15 mouse cellular contexts compared by ENCODE assay signal in genomic region chr3:34825036-34825435, GRCm38 (mm10).
"Had no signal": no experiment of that assay in that cellular context is flagged by ENCODE, and none has a peak within 500 bp of the region (broad histone marks: within the 10 kb centered on the region; RNA-seq: fewer than 3 reads in every experiment).

No protein-coding gene starts in this region.

- DNase-seq: kidney, adult 18-20 months; kidney, postnatal 10 days; kidney, postnatal 4 days; liver, embryonic 13.5 days; liver, postnatal 0 days; midbrain, embryonic 14.5 days; right cerebral cortex, adult 18-20 months; right cerebral cortex, postnatal 25 days; thymus, adult 2 months; thymus, postnatal 25 days had no signal

- H3K4me2 ChIP-seq: intestine, embryonic 15.5 days; liver, embryonic 13.5 days; neural tube, embryonic 15.5 days had no signal

- H3K27ac ChIP-seq: intestine, embryonic 15.5 days; layer of hippocampus, adult 2 months; liver, embryonic 13.5 days; midbrain, embryonic 10.5 days; neural tube, embryonic 15.5 days had no signal

- H3K4me1 ChIP-seq: intestine, embryonic 15.5 days; liver, embryonic 13.5 days; neural tube, embryonic 15.5 days had no signal

- H3K9me3 ChIP-seq: intestine, embryonic 15.5 days; liver, embryonic 13.5 days; midbrain, embryonic 10.5 days; neural tube, embryonic 15.5 days had no signal

- H3K27me3 ChIP-seq: intestine, embryonic 15.5 days; liver, embryonic 13.5 days had no signal

- H3K9ac ChIP-seq: intestine, embryonic 15.5 days; liver, embryonic 13.5 days; liver, postnatal 0 days; neural tube, embryonic 15.5 days had no signal

- H3K36me3 ChIP-seq: intestine, embryonic 15.5 days; liver, embryonic 13.5 days; midbrain, embryonic 10.5 days; neural tube, embryonic 15.5 days had no signal

- H3K4me3 ChIP-seq: intestine, embryonic 15.5 days; layer of hippocampus, adult 2 months; liver, embryonic 13.5 days; midbrain, embryonic 10.5 days; myocyte; neural tube, embryonic 15.5 days had no signal

- ATAC-seq: intestine, embryonic 15.5 days; liver, postnatal 0 days had no signal
